Mouse (Mus musculus): ENCODE data around the gene Carmil1.

Gene Carmil1

DNA sequence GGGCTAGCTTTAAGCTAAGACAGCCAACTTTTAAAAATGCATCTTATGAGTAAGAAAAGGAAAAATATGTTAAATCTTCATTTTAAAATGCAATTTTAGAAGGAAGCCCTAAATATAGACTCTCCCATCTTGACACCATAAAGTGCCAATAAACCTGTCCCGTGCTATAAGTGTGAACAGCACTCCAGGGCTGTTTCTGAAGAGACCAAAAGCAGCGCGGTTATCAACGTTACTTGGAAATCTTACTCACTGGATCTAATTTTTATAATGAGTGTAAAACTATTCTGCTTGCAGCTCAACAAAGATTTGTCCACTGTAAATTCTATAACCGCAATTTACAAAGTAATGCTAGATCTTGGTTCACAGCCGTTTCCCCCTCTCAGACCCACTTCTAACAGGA lies 232.0 kb downstream of the Carmil1 start:
- DNase-seq (ENCODE audit: low spot score in 2 of 2): no peak

DNA sequence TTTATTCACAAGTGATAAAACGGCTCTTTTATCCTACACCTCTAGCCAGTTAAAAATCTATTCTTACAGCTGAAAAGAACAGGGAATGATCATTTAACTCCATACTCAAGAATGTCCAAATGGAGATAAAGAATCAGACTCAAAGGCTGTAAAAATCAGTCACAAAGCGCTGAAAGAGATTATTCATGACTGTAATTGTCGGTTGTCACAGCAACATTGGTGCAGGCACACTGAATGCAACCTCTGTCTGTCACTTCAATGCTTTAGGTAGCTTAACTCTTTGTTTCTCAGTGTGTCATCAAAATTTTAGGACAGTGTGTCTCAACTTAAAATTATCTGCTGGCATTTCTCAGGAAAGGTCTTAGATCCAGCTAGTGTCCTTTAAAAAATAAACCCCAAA lies 235.3 kb downstream of the Carmil1 start:
- no peak for DNase-seq (ENCODE audit: low spot score in 2 of 2)

DNA sequence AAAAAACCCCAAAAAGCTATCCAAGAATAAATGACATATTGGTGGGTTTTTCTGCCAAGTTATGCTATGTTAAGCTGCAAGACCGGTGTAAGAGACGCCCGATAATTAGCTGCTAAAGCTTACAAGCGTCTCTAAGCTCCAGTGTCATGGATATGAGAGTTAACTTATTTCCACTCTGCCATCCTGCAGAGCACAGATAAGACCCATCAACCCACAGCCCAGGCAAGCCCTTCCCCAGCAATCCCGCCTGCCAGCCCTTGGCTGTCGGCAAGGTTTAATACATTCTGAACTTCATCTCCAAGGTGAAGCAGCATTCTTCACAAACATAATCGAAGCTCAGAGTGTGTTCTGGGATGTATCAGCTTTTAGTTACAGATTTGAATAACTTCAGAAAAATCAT lies 240.4 kb downstream of the Carmil1 start:
- no peak for DNase-seq (ENCODE audit: low spot score in 2 of 2)

DNA sequence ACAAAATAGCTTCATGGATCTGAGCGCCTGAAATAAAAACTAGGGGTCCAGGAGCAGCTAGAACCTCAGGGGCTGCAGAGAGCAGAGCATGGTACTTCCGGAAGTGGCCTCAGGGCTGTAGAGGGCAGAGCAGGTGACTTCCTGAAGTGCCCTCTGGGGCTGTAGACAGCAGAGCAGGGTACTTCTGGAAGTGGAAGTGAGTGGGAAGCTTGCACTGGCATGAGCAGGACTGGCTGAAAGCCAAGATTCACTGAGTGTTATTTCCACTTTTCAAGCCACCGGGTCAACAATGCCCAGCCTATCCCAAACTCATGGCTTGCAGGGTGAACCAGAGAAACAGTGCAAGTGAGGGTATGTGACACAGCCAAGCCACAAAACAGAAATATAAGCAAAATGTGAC lies 243.1 kb downstream of the Carmil1 start:
- no peak for DNase-seq (ENCODE audit: low spot score in 2 of 2)

DNA sequence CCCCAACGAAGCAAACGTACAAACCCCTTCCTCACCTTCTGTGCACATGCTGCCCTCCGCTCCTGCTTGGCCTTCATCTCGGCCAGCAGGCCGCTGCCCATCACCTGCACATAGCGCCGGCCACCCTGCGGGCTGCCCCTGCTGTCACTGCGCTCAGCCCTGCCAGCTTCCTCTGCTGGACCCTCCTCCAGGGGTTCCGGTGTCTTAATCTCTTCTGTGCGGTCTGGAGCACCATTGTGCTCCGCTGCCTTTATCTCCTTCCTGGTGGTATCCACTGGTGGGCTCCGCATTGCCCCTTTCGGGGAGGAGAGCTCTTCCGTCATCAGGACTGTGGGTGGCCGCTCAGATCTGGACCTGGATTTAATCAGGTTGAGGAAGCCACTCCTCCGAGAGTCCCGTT lies 244.4 kb downstream of the Carmil1 start:
- DNase-seq (ENCODE audit: low spot score in 2 of 2): no peak

DNA sequence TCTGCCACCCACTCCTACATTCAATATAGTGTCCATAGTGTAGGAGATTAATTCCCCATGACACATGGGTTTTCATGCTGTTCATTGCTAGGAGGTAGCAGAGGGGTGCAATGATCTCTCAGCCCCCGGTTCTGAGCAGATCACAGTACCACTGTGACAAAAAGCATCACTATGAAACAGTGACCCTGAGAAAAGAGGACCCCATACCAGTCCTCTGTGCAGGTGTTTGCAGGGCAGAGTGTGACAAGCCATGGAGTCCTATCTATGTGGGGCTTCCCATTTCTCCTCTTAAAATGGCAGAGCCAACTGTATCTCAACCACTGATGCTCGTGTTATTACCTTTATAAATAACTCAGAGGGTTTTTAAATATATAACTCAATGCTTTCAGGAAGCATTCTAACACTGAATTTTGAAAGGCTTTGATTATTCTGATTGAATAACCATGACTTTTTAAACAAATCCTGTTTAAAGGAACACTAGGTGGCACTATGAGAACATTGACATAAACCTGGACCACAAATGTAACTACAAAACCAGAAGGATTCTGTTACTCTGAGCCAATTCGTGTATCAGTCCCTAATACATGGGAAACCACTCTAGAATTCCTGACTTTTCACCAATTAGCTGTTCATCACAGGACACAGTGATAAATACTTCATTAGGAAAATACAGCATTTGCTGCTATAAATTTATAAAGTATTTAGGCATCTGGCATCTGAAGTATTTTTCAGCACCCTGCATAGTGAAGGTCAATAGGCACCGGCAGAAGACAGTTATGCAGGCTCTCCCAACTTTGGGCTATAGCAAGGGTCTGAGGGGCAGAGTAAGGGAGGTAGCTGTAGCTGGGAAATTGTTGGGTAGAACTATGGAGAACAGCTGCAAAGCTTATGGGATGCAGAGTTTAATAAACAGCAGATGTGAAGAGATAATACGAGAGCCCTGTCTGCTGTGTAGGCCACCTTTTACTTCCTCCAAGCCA lies 253.1 kb downstream of the Carmil1 start:
- no peak for DNase-seq (ENCODE audit: low spot score in 2 of 2)

DNA sequence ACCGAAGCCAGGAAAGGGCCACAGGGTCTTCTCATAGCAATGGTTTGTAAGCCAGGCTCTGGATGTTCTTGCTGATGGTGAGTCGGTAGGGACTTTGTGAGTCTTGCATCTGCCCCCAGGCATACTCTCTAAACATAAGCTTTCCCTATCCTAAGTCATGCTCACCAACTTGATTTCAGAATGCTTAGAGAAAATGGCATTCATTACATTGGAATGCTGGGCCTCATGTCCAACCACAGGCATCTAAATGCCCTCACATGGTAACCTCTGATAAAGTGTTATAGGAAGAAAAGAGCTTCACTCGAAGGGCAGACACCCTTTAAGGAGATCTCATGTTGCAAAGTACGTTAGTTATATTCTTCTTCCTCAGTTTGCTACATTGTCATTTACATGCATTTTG lies 262.1 kb downstream of the Carmil1 start:
- no peak for DNase-seq (ENCODE audit: low spot score in 2 of 2)

DNA sequence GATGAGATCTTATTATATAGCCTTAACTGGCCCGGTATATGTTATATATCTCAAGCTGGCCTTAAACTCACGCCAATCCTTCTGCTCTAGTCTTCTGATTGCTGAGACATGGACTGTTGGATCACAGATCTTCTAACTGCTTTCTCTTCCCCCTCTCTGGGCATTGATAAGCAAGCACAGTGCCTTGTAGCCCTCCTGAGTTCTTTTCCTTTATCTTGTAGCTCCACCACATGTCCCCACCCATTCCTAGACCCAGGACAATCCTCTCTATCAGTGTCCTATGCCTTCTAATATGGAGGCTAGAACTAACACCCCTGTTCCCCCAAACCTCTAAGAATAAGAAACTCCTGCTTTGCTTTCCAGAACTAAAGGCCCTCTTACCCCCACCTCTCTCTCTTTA lies 275.1 kb downstream of the Carmil1 start:
- no peak for DNase-seq (ENCODE audit: low spot score in 2 of 2)

DNA sequence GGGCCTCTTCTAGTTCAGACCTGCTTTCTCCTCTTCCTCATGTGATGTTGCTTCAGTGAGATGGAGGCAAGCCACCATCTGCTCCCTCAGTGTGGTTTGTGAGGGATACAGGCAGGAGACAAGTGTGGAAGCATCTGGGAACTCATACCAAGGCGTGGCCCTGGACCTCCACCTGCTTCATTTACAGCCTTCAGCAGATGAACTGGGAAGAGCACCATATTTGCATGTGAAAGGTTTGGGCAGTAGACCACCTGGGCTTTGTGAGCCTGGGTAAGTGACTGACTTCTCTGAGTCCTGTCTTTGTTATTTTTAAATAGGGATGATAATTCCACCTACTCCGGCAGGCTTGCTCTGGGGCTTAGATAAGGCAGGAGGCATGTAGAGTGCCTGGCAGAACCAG lies 278.8 kb downstream of the Carmil1 start:
- DNase-seq (ENCODE audit: low spot score in 2 of 2): no peak

DNA sequence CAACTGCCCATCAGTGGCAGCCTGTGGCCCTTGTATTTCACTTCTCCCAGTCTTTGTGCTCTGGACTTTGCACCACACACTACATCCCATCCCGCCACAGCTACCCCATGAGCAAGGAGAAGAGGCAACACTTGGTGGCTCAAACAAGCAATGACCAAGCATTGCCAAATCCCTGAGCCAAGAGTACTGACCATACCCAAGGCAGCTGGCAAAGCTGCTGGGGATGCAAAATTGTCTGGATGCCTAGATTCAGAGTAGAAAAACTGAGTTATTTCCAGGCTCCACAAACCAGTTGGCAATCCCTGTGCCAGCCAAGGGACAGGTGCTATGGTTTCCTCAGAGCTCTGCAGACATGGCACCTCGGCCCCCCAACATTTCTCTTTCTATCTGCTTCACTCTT lies 279.5 kb downstream of the Carmil1 start:
- no peak for DNase-seq (ENCODE audit: low spot score in 2 of 2)

DNA sequence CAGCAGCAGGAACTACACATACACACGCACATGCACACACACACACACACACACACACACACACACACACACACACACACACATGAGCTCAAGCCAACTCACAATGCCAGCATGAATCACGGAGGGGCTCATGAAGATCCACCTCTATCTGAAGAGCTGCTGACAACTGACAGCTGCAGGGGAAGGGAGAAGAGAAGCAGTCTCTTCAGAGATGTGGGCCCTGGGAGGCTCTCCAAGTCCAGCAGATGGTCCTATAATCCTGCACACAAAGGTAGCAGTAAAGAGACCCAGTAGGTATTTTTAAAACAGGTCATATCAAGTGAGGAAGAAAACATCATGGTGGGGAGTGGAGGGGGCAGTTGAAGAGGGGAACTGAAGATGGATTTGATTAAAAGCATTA lies 281.8 kb downstream of the Carmil1 start:
- DNase-seq (ENCODE audit: low spot score in 2 of 2): no peak

DNA sequence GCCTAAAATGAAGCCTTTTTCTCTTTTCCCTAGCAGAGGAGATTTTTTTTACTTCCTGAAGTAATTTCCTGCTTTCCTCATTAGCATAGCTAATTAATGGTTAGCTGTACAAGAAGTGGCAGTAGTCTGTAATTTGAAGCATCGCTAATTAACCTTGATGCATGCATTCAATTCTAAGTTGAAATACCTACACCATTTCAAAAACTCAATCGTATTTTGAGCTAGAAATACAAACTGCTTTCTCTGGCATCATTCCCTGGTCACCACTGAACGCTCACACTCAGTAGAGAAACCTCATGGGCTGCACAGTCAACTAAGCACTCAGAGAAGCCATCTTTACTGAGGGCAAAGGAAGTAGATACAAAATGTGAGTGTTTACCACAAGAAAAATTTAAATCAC lies 285.8 kb downstream of the Carmil1 start:
- DNase-seq (ENCODE audit: low spot score in 2 of 2): no peak

DNA sequence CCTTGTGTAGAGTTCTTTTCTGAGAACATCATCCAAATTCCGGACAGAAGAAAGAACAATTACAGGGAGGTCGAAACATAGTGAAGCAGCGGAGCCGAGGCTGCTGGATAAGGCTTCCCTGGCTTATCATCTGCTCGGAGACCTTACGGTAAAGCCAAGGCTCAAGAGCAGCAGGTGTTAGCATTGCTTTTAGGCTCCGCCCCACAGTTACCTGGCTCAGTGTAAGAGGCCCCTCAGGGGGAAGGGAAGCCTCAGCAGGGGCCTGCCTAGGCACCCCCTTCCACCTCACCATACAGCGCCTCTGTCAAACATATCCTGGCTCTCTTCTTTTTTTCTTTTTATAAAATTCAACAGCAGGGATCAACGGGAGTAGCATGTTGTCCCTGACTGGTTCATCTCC lies 286.6 kb downstream of the Carmil1 start:
- DNase-seq (ENCODE audit: low spot score in 2 of 2): no peak

DNA sequence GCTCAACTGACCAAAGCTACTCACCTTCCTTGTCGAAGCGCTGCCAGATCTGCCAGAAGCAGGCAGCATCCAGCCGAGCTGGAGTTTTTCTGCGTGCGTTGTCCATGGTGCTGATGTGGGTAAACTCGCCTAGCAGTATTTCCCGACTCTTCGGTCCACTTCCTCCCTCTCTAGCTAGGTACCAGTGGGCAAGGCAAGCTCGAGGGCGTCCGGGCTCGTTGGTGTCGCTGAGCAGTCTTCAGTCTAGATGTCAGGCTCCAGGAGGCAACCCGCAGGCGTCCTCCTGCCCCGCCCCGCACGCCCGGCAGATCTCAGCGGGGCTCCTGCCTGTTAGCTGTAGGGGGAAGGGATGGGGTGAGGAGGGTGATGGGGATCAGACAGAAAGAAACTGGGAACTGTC lies 289.7 kb downstream of the Carmil1 start, which contains the start of gene Scgn:
Gene Scgn (minus strand): TSS at position 287 of the 400 bp plus-strand sequence.
- DNase-seq (ENCODE audit: low spot score in 2 of 2): peak; percentile 5 to 64

DNA sequence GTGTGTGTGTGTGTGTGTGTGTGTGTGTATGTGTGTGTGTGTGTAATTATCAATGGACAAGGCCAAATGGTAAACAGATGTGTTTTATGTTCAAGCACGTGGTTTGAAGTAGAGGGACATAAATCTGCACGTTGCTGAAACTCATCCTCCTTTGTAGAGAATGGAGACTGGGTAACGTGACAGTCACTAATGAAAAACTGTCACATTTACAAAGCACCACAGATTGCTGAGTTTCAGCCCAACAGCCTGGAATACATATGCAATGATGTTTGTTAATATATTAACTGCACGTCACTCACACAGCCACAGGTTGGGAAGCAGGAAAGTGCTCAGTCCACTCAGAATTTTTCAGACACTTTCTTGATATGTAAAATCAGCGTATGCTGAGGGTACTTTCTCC lies 290.1 kb downstream of the Carmil1 start:
- DNase-seq (ENCODE audit: low spot score in 2 of 2): no peak

DNA sequence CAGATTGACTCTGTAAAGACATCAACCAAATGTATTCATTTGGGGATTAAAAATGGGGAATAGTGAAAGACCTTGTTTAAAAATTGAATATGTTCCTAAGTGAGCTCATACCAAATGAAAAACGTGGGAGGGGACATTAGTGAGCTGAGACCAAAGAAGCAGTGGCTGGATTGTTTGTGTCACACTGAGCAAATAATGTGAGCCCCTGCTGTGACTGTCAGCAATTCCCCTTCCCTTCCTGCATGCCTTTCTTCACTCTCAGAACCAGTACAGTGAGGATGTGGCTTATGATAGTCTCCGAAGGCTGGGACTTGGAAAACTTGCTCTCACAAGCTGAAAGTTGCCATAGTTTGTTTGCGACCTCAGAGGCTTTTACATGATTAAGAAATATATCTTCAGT lies 295.5 kb downstream of the Carmil1 start:
- DNase-seq (ENCODE audit: low spot score in 2 of 2): no peak

DNA sequence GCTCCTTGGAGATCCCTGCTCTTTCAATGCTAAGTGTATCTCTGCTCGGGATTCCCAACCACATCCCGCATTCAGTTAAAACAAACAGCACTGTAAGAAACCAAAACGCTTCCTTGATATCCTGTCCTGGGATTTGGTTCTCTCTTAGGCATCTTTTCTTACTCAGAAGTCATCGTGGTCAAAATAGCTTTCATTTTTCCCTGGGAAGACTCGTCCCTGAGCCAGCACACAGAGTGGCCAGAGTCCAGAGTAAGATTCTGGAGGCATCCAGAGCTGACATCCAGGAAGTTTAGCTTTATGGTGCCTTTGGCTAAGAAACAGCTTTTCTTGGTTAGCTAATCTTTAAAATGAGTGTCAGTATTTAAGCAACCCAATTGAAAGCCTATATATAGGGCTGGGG lies 308.3 kb downstream of the Carmil1 start:
- DNase-seq (ENCODE audit: low spot score in 2 of 2): no peak

DNA sequence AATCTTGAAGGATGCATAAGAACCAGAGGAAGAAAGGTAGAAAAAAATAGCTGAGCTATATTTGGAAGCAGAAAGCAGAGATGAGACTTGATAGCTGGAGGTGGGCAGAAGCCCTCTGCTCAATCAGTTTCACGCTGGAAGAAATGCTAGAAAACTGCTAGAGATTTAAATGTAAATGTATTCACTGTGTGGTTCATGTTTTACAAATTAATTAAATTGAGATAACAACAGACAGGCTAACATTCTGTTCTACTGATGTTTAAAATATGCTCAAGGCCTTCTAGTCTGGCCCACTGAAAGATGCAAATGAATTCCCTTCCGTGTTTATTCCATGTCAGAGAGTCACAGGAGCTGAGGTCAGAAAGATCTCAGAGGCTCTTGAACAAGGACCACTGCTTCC lies 308.7 kb downstream of the Carmil1 start:
- DNase-seq (ENCODE audit: low spot score in 2 of 2): no peak

DNA sequence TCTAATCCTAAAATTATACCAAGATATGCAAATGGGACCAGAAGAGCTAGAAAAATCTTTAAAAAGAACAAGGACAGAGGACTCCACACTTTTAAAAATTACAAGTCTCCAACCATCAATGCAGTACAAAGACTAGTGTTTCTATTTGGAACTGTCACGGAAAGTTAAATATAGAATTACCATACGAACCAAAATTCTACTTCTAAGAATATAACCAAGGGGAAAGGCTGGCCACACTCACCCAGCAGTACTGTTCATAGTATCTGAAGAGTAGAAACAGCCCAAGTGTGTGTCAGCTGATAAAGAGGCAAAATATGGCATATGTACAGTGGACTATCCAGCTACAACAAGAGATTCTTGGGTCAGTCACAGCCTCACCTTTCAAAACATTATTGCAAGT lies 315.7 kb downstream of the Carmil1 start:
- DNase-seq (ENCODE audit: low spot score in 2 of 2): no peak
